Mouse (Mus musculus) lung, adult 2 months (tissue): ENCODE data around the gene Olfr1157.

Experiments
- CTCF ChIP-seq: fragments of 200-500 bp; IDR thresholded peaks from 2 replicates; pipeline ENCODE4 v1.5.1; 2011; ENCODE audit warnings: mild to moderate bottlenecking, low read length, control low read depth; ENCODE audit not compliant: insufficient read depth
- POLR2A ChIP-seq: fragments of 200-500 bp; IDR thresholded peaks from 2 replicates; pipeline ENCODE4 v1.6.1; 2011; ENCODE audit warnings: low read depth, mild to moderate bottlenecking, control low read depth, low read length, borderline replicate concordance; ENCODE audit errors: extremely low read depth

DNA sequence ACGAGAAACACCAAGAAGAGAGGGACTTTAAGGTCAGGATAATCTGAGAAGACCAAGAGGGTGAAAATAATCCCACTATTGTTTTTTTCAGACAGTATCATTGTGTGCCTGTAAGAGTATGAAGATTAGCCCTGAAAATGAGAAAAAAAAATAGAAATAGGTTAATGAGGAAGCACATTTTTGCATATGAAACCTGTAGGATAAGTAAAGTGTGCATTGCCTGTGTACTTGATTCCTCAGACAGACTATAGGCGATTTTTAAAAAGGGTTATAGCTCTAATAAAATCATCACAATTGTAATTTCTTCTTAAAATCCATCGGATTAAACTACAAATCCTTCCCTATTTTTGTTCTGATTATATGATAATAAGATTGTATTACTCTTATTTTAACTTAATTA is 6.5 kb upstream of the Olfr1157 start, which contains the start of gene Olfr74:
- TF ChIP-seq CTCF (no peak), POLR2A (no peak)
